Mouse (Mus musculus): ENCODE results near the gene Slc6a19.

- TF ChIP-seq CTCF (IDR thresholded peaks at IDR 0.05; ENCODE audit: low read depth, low read length), result no peak
- TF ChIP-seq POLR2A (IDR thresholded peaks at IDR 0.05; ENCODE audit: borderline replicate concordance, low read depth, low read length), result no peak
These were observed 46.6 kb upstream of the Slc6a19 start for GRCm38 (mm10) chr13:73751284-73751683.

Data from bone marrow macrophage, adult 2 months (primary cell).